Mouse (Mus musculus) limb, embryonic 14.5 days (tissue): ENCODE data around the gene Camta1. TPM values are rescaled to one million over a fixed set of nuclear protein-coding genes. Genes with fewer than 3 reads are reported as not detected.

Source experiments
- ATAC-seq: fragments of 200-750 bp; cut with Nextera tagmentation; 2 replicates; pipeline ENCODE4 v1.8.0; 2017; ENCODE audit warnings: low read depth, moderate number of reproducible peaks, moderate TSS enrichment; ENCODE audit not compliant: low FRiP score
- DNase-seq: peaks from one replicate; pipeline ENCODE4 v3.0.0-alpha.2; 2015; ENCODE audit warnings: low spot score
- H3K27ac ChIP-seq: fragments of 300-500 bp; sonication (generic); replicated peaks from 2 replicates; pipeline ENCODE4 v1.5.1; 2014; ENCODE audit warnings: low read depth, mild to moderate bottlenecking, low read length, moderate library complexity, mixed read lengths
- H3K27me3 ChIP-seq: fragments of 300-500 bp; sonication (generic); 2 replicates; pipeline ENCODE4 v1.6.1; 2014; ENCODE audit warnings: low read length, mixed read lengths; ENCODE audit not compliant: control insufficient read depth, insufficient read depth
- H3K36me3 ChIP-seq: fragments of 300-500 bp; sonication (generic); 2 replicates; pipeline ENCODE4 v1.6.1; 2014; ENCODE audit warnings: mild to moderate bottlenecking, low read length, moderate library complexity, mixed read lengths; ENCODE audit not compliant: control insufficient read depth, insufficient read depth
- H3K4me1 ChIP-seq: fragments of 300-500 bp; sonication (generic); 2 replicates; pipeline ENCODE4 v1.6.1; 2014; ENCODE audit warnings: antibody characterized with exemption, low read length, mixed read lengths; ENCODE audit not compliant: control insufficient read depth, insufficient read depth
- H3K4me2 ChIP-seq: fragments of 300-500 bp; sonication (generic); replicated peaks from 2 replicates; pipeline ENCODE4 v1.6.1; 2014; ENCODE audit warnings: low read depth, mild to moderate bottlenecking, low read length, moderate library complexity; ENCODE audit not compliant: severe bottlenecking
- H3K4me3 ChIP-seq: fragments of 300-500 bp; sonication (generic); replicated peaks from 2 replicates; pipeline ENCODE4 v1.5.1; 2014; ENCODE audit warnings: low read length
- H3K9ac ChIP-seq: fragments of 300-500 bp; sonication (generic); 2 replicates; pipeline ENCODE4 v1.6.1; 2014; ENCODE audit warnings: mild to moderate bottlenecking, low read depth, low read length, moderate library complexity; ENCODE audit not compliant: severe bottlenecking
- H3K9me3 ChIP-seq: fragments of 300-500 bp; sonication (generic); 2 replicates; pipeline ENCODE4 v1.6.1; 2016; ENCODE audit warnings: low read length; ENCODE audit not compliant: control insufficient read depth
- POLR2A ChIP-seq: fragments of 200-500 bp; IDR thresholded peaks from 2 replicates; pipeline ENCODE4 v1.8.0; 2012; ENCODE audit warnings: inconsistent platforms, mild to moderate bottlenecking, moderate library complexity, borderline replicate concordance; ENCODE audit not compliant: insufficient read depth, insufficient read length; ENCODE audit errors: extremely low read depth
- WGBS: fragments of 180-500 bp; shearing (Covaris S2); extraction: QIAGEN DNeasy Blood & Tissue Kit; methylation state at CpG from one replicate; pipeline ENCODE4 v1.1.7; 2014; 5-methylcytosine and 5-hydroxymethylcytosine counted together
- polyA plus RNA-seq, 2 experiments: library from polyadenylated mRNA; depleted of rRNA in 1 of 2; stranded (reverse) in 1 of 2; unstranded in 1 of 2; fragments of >200 nt; fragmentation: Nextera tagmentation in 1 of 2; extraction: Ambion mirVana in 1 of 2; gene quantifications; 2 replicates each; pipeline versions ENCODE4 v1.2.1 to v1.2.3; 2012 to 2014

The Camta1 gene
- polyA plus RNA-seq, 2 experiments = 28.6 to 78.8 TPM

- Histone ChIP-seq H3K4me3 (no peak overlapping the region), H3K4me2 (no peak overlapping the region), H3K27me3 (no peaks in the 10 kb centered on the region), H3K36me3 (no peaks in the 10 kb centered on the region), H3K9ac (no peak overlapping the region), H3K4me1 (peaks cover 6% of the 10 kb centered on the region; the same call in 1 of the 2 replicates), H3K9me3 (no peaks in the 10 kb centered on the region), H3K27ac (no peak overlapping the region)
- 87% methylated on average over 11 of the region's 11 CpGs for WGBS
- DNase-seq (no peak), ATAC-seq (no peak)
- no peak for TF ChIP-seq POLR2A
Measured at GRCm38 (mm10) chr4:151097104-151097438, 764.6 kb downstream of the Camta1 start.

- no peak for TF ChIP-seq POLR2A
- DNase-seq (no peak), ATAC-seq (no peak)
- Histone ChIP-seq H3K27ac (no peak overlapping the region), H3K9me3 (no peaks in the 10 kb centered on the region), H3K4me2 (no peak overlapping the region), H3K9ac (no peak overlapping the region), H3K36me3 (no peaks in the 10 kb centered on the region), H3K27me3 (no peaks in the 10 kb centered on the region), H3K4me1 (peaks cover 6% of the 10 kb centered on the region; the same call in 1 of the 2 replicates), H3K4me3 (no peak overlapping the region)
- WGBS = 67% methylated on average over 18 of the region's 18 CpGs
Measured at GRCm38 (mm10) chr4:151096334-151097103, 765.2 kb downstream of the Camta1 start.

GRCm38 (mm10) chr4:151095207-151095606 lies 766.5 kb downstream of the Camta1 start:
- no peak overlapping the region for H3K27ac ChIP-seq
- H3K9ac ChIP-seq = no peak overlapping the region
- peaks cover 6% of the 10 kb centered on the region; the same call in 1 of the 2 replicates for H3K4me1 ChIP-seq
- DNase-seq = no peak
- no peak overlapping the region for H3K4me2 ChIP-seq
- no peaks in the 10 kb centered on the region for H3K9me3 ChIP-seq
- no peak for TF ChIP-seq POLR2A
- no peak overlapping the region for H3K4me3 ChIP-seq
- H3K36me3 ChIP-seq = no peaks in the 10 kb centered on the region
- no peaks in the 10 kb centered on the region for H3K27me3 ChIP-seq
- 35% methylated on average over 2 of the region's 2 CpGs for WGBS
- ATAC-seq = no peak

GRCm38 (mm10) chr4:151089270-151089669 lies 772.4 kb downstream of the Camta1 start, which contains the start of gene Gm13090:
Gm13090 (plus strand) TSS chr4:151089570.
- Histone ChIP-seq H3K9me3 (no peaks in the 10 kb centered on the region), H3K9ac (no peak within 1 kb of the TSS), H3K4me1 (no peaks in the 10 kb centered on the region), H3K4me2 (no peak within 1 kb of the TSS), H3K27ac (no peak within 1 kb of the TSS), H3K4me3 (no peak within 1 kb of the TSS), H3K36me3 (peaks cover 7% of the 10 kb centered on the region; the same call in 1 of the 2 replicates), H3K27me3 (no peaks in the 10 kb centered on the region)
- 84% methylated on average over 7 of the region's 7 CpGs for WGBS
- no peak for TF ChIP-seq POLR2A
- DNase-seq = no peak
- ATAC-seq = no peak

- DNase-seq (no peak), ATAC-seq (no peak)
- Histone ChIP-seq H3K27ac (no peak overlapping the region), H3K9me3 (no peaks in the 10 kb centered on the region), H3K4me2 (no peak overlapping the region), H3K4me1 (no peaks in the 10 kb centered on the region), H3K4me3 (no peak overlapping the region), H3K9ac (no peak overlapping the region), H3K27me3 (no peaks in the 10 kb centered on the region), H3K36me3 (peaks cover 7% of the 10 kb centered on the region; the same call in 1 of the 2 replicates)
- WGBS = 96% methylated on average over 14 of the region's 14 CpGs
- TF ChIP-seq POLR2A = no peak
Measured at GRCm38 (mm10) chr4:151088819-151089218, 772.9 kb downstream of the Camta1 start.
